Mouse (Mus musculus) MEL-GATA-1-ER (cell line): ENCODE measurements around the gene Hells.
A peak's percentile ranks its signal among the peaks of the same experiment; 100 is the strongest.

ENCODE experiments used
- DNase-seq: peaks from one replicate; pipeline ENCODE4 v3.0.0-alpha.2; 2012; ENCODE audit warnings: low read depth; ENCODE audit errors: extremely low read depth

Gene Hells

DNA sequence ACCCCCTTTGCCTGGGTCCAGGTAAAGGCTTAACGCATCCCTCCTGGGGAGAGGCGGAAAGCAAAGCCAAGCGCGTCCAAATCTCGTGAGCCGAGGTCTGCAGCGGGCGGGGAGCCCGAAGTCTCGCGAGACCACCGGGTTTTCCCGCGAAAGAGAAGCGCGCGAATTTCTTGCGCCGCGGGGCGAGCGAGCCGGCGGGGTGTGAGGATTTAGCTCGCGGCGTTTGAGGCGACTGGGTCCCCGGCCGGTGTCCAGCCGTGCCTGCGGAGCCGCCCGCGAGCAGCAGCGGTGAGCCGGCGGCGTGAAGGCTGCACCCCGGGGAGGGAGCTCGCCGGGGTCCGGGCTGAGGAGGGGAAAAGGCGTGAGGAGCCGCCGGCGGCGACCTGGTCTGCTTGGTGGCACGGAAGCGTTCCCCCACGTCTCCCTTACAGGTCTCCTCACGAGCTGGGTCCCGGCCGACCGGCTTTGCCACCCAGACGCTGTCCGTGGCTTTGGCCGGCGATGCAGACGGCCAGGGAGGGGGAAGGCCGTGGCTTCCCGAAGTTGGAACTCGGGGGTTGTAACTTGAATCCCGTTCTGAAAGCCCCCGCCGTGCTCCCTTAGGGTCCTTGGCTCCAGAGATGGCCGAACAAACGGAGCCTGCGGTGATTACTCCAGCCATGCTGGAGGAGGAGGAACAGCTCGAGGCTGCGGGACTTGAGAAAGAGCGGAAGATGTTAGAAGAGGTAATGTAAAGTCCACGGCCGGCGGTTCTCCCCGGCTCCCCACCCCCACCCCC, at the start of gene Hells:
Hells (plus strand) TSS at position 128 of the 778 bp plus-strand sequence.
- DNase-seq: peak; percentile 72

DNA sequence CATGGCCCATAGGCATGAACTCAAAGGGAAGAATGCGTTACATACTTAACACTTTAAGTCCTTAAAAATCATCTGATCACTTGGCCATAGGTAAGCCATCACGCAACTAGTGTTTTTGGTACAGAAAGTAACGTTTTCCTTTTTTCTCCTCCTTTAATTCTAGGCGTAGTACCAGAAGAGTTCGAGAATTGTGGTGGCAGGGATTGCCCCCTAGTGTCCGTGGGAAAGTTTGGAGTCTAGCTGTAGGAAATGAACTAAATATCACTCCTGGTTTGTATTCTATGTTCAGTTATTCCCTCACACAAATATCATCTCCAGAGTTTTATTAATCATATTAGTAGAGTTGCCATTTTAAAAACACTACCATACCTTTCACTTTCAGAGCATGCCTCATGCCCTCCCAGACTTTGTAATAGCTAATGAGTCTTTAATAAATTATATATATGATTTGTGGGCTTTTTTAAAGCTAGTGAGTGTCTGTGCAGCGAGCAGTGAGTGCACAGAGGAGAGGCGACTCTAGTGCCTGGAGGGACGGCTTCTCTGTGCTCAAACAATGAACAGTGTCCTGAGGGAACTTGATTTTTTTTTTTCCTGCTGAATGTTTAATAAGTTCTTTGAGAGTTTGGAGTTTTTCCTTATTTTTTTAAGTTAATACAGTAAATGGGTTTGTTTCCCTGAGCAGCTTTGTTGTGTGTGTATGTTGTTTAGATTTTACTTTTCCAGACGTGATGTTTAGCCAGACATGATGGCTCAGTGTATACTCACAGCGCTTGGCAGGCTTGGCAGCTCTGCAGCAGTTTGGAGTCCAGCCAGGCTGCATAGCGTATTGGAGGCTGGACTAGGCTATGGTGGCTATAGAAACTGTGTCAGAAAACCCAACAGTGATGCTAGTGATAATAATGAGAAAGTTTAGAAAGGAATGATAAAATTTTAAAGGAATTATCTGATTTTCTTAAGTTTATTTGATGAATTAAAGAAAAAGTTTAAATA, 29.3 kb upstream of the Hells start:
- no peak for DNase-seq

DNA sequence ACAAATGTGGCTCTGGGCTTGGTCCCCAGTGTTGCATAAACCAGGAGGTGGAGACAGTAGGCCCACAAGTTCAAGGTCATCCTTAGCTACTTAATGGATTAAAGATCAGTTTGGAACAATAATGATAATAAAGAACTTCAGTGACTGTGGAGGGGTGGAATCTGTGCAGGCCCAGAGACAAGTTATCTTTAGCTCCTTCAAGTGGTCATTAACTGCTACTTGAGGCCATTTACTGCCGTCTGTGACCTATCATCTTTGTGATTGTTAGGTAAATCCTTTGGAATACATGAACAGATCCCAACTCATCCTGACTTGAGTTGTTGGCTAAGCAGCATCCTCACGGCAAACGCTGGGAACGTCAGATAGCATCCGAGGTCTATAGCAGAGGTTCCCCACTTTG, 28.2 kb upstream of the Hells start:
- DNase-seq: no peak

DNA sequence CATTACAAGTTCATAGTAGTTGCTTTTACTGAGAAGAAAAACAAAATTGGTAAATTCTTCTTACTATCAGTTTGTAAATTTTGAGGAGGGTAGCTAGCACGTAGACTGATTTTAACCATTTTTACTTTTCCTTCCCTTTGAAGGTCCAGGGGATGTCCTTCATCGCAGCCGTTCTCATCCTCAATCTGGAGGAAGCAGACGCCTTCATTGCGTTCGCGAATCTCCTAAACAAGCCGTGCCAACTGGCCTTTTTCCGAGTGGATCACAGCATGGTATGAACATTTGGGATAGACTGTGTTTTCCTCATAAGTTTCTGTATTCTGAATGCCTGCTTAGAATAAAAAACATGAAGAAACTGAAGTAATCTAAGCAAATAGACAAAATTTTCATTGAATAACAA, 16.9 kb upstream of the Hells start:
- no peak for DNase-seq

DNA sequence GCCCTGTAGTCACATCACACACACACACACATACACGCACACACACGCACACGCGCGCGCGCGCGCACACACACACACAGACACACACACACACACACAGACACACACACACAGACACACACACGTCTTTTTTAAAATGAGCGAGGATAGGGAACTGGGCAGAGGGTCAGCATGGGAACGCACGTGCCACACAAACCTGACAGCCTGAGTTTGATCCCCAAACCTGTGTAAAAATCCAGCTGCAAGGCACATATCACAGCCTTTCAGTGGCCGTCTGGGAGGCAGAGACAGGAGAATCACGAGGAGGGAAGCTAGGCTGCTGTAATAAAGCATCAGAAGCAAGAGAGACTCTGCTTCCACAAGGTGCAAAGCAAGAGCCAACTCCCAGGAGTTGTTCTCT, 15.8 kb upstream of the Hells start:
- DNase-seq: no peak

DNA sequence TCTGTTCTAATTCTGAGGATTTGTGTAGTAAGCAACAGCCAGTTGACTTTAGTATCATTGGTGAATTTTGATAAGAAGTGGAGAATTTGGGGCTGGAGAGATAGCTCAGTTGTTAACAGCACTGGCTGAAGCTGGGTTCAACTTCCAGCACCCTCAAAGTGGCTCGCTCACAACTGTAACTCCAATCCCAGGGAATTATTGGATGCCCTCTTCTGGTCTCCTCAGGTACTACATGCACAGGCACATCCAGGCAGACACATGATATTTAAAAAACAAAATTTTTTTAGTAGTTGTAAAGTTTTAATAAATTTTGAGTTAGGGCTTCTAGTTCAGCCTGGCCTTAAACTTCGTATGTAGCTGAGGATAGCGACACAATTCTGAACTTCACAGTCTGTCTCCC, 15.0 kb upstream of the Hells start:
- DNase-seq: peak; percentile 10

DNA sequence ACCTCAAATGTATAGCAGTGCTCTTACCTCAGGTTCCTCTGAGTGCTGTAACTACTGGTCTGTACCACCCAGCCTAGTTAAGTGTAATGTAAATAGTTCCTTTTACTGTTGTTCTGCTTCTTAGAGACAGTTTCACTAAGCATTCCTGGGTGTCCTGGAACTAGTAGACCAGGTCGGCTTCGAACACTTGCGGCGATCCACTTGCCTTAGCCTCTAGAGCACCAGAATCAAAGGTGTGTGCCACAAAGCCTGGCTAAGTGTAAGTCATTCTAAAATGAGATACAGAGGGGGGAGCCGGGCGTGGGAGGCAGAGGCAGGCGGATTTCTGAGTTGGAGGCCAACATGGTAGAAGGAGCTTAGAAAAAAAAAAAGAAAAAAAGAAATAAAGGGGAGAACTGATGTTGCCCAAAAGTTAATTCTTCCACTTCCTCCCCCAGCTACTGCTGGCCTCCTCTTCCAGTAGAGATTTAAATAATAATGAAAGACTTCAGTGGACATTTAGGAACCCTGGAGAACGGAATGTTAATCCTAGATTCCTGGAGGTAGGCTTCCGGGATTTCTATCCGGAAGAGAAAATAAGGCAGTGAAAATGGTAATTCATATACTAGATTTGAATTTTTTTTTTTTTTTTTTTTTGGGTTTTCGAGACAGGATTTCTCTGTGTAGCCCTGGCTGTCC, 2.1 kb upstream of the Hells start:
- no peak for DNase-seq

DNA sequence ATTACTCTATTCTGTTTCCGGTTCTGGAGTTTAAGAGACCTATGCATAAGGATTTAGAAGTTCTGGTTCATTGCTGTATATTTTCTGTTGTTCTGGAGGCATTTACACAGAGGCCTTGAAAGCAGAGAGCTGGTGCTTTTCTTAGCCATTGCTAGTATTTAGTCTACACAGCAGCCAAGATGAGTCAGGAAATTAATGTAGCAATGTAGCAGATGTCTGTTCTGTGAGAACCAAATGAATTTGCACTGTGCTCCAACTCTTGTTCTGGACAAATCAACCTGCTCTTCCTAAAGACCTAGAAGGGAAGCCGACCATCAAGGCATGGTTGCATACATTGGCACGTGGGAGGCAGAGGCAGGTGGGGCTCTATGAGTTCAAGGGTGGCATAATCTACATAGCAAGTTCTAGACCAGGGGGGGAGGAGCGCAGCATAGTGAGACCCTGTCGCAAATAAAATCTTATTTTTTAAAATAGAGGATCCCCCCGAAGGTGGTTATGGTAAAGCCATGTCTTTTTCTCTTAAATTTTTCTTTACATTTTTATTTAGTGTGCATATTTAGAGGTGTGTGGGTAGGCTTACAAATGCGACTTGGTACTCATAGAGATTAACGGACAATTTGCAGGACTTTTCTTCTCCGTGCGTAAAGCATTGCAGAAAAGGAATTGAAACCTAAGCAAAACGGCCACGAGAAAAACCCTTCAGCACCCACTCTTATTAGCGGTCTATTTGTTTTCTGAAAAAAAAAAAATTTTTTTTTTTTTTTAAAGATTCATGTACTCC, 1.1 kb upstream of the Hells start:
- DNase-seq: no peak

DNA sequence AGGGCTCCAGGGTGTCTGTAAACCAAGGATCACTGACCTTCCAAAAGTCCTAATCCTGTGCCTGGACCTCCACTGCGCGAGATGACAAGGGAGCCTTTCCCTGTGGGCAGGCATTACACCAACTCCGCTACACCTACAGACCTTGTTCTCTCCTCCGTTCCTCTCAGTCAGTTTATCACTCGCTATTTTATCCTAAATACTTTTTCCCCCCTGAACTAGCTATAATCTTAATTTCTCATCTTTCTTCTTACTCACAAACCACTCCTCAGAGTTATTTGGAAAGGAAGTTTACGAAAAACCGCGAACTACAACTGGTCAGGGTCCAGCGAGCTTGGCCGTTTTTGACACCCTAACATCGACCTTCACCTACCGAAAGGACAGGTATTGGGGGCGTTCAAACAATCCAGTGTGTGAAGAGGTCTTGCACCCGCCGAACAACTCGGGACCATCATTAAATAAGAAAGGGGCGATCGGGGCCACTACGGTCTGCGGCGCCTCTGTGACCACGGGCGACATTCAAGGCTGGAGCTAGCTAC, 395 bp upstream of the Hells start:
- peak; percentile 11 for DNase-seq

DNA sequence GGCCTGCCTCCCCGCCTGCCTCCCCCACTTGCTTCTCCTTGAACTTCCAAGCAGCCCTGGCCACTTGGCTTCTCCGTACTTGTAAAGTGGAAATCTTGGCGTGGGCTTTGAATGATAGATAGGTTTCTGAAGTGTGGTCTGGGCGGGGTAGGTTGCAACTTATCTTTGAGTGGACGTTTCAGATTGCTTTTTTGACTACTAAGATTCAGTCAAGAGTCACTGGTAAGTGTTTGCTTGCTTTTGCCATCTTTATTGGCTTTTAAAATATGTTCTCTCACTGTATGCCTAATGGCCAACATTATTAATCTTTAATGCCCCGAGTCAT, 813 bp downstream of the Hells start:
- peak; percentile 14 for DNase-seq

DNA sequence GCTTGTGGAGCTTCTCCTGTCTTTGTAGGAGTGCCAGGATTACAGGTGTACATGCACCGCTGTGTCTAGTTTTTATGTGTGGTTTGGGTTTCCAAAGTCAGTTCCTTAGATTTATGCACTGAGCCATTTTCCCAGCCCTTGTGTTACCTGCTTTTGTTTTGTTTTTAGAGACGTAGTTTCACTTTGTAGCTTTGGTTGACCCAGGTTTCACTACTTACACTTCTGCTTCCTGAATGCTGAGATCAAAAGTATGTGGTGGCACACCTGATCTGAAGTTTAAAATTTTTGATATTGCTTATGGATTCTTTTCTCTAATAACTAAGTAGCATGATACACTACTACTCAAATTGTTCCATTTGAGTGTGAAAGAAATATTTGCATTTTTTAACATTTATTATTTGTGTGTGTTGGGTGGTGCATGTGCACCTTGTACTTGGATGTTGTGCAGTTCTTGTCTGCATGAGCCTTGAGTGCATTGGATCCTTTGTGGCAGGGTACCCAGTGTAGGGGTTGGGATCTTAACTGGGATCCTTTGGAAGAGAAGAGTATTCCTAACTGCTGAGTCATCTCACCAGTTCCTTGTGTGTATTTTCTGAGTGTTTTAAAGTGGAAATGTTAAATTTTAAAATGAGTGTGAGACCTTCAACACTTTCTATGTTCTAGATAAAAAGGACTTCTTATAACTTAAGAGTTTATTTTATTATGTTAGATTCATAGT, 14.0 kb downstream of the Hells start:
- DNase-seq: no peak

DNA sequence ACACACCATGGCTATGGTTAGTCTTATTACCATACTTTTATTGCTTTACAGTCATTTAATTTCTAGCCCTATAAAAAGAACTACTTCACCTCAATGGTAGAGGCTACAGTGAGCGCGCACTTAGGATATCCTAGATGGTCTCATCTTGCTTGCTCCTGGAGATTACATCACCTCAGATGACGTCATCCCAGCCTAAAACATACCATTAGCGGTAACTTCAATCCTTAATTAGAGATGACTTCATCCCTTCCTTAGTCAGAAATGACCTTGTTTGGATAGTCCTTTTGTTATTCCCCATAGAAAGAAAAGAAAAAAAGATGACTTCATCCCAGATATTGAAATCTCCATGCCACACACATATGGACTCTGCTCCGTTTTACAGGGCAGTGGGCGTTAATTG, 40.0 kb downstream of the Hells start:
- DNase-seq: no peak

DNA sequence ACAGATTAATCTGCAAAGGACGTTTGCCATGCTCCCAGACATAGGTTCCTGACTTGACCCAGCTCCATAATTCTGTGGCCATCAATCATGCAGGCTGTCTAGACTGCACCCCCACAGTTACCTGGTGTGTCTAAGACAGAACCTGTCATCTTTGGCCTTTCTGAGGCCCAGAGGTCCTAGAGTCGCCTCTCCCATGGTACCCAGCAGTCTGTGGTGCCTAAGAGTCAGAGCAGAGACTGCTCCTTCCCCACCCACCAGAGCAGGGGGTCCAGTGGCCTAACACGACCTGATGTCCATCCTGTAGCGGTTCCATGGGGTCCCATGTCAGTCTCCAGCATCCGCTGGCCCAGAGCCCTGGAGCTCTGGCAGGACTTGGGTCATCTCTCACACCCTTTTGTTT, 41.9 kb downstream of the Hells start:
- DNase-seq: no peak

DNA sequence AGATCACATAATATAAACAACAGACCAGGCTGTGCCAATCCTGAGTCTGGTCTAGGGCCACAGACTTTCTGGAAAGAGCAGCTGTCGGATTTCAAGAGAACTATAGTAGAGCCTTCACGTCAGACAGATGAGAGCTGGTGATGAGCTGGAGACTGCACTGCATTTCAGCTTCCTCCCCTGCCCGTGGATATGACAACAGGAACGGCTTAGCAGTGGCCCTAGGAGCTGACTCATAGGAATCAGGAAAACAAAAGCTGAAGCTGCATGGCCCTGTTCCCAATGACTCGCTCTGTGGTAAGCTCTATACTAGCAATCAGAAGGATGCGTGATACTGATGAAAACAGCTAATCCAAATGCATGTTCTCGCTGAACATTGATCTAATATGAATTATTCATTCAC, 43.0 kb downstream of the Hells start:
- no peak for DNase-seq

DNA sequence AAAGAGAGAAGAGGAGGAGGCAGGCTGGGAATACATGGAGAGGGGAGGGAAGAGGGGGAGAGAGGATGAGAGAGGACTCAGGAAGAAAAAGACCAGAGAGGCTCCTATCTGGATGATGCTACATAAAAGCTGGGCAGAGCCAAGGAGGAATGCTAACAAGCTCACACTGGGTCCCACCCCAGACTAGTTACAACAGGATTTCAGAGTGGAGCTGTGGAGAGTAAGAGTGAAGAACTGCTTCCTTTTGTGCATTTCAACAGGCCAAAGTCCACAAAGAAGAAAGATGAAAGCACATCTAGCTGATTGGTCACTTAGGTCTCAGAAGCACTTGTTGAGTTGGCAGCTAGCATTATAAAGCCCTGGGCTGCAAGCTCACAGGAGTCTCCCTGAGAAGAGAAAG, 45.6 kb downstream of the Hells start:
- no peak for DNase-seq

DNA sequence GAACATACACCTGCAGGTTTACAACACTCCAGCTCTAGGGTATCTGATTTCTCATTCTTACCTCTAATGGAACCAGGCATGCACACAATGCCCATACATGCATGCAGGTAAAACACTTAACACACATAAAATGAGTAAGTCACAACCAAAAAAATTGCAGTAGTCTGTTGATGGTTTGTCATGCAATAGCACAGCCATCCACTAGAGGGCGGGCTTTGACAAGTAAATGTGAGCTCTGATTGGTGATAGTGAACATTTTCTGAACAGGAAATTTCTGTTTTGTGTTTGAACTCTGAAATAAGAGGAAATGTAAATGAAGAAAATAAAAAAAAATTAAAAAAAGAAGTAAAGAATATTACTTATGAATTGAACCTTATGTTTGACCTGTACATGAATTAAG, 51.3 kb downstream of the Hells start:
- peak; percentile 44 for DNase-seq

DNA sequence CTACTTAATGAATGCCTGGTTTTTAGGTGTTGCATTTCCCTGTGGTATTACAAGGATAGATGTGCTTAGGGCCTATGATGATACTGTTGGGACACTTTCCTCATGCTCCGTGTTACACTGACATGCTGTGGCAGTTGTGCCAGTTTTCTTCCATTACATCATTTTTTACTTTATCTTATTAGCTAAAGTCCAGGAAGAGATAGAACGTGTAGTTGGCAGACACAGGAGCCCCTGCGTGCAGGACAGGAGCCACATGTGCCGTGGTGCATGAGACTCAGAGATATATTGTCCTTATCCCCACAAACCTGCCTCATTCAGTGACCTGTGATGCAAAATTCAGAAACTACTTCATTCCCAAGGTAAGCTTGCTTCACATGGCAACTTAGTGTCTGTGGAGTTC, 67.5 kb downstream of the Hells start:
- no peak for DNase-seq

DNA sequence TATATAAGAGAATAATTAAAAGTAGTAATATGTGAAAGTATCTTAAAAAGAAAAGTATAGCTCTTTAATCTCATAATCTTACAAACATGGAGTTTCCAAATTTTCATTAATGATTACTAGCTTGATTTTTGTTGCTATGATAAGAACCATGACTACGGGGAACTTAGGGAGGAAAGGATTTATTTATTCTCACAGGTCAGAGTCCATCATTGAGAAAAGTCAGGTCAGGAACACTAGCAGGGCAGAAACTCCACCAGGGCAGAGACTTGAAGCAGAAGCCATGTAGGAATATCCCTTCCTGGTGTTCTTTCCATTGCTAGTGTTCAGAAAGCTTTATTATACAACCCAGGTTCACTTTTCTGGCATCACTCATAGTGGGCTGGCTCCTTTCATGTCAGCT, 68.0 kb downstream of the Hells start:
- DNase-seq: no peak

DNA sequence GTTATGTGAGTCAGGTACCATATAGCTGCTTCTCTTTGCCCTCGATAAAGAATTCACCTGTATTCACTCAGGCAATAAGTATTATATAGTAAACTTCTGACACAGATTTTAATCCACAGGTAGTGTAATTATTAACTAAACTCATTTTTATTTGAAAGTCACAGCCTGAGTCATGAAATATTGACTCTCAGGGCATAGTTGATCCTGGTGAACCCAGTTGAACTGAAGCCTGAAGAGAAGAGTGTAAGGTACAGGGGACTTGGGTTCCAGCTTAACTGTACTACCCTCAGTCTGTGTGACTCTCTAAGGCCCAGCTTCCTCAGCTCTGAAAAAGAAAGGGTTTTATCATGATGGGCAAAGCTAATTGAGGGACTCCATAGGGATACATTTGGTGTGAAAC, 74.4 kb downstream of the Hells start:
- DNase-seq: no peak

DNA sequence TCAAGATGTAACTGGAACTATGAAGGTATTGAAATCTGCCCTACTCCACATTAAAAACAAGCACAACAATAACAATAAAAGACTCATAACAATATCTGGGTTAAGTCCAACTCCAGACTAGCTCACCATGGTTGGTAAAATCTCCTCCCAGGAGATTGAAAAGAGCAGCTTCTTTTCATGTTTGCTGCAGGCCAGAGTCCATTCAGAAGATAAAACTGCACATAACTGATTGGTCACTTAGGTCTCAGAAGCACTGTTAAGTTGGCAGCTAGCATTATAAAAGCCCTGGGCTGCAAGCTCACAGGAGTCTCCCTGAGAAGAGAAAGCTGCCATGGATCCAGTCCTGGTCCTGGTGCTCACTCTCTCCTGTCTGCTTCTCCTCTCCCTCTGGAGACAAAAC, 76.0 kb downstream of the Hells start, which contains the start of gene Cyp2c55:
Cyp2c55 (plus strand) TSS at position 305 of the 400 bp plus-strand sequence.
- DNase-seq: no peak
